Mouse (Mus musculus) frontal cortex, adult 2 months (tissue): ENCODE measurements around the gene Cpsf4l. TPM values are rescaled to one million over a fixed set of nuclear protein-coding genes. Genes with fewer than 3 reads are reported as not detected.

Experiments
- DNase-seq, 2 experiments: peaks; one replicate each; pipeline ENCODE4 v3.0.0; 2022; ENCODE audit warnings: low spot score in 1 of 2; ENCODE audit errors: extremely low spot score in 1 of 2
- polyA plus RNA-seq: library from polyadenylated mRNA; depleted of rRNA; stranded (reverse); fragments of >200 nt; gene quantifications from 2 replicates; pipeline ENCODE4 v1.2.3, GENCODE M21; 2012; rRNA removed

The Cpsf4l gene
- polyA plus RNA-seq, 1 experiment: 0.22 TPM

DNA sequence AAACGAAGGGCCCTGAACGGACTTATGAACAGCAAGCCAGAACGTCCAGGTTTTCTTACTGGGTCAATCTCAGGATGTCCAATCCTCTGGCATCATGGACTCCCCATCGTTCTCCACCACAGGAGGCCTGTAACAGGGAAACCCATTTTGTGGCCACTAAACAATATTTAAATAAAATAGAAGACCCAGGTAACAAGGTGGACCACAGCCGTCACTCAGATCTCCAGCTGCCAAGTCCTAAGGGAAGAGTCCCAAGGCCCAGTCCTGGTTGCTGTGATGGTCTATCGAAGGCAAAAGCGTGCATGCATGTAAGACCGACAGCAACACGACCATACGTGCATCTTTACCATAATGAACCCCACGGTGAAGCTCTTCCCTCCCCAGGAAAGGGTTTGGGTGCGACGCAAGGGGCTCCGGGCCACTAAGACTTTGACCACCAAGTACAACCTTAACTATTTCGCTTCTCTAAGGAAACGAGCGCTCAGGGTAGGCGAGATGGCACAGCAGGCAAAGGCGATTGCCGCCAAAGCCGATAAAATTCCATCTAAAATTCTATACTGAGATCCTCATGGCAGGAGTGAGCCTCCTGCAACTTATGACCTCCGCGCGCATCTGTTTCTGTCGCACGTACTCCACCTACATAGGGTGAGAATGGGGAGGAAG lies 61.0 kb downstream of the Cpsf4l start, which contains the start of gene Cog1:
Gene Cog1, plus strand, starts transcription at position 480 of the 663 bp plus-strand sequence.
- no peak for DNase-seq

Other genes with a start within 250 kb of the Cpsf4l start
- 15.3 and 18.3 TPM in 2 replicates for gene Sstr2, start 90.7 kb downstream of the Cpsf4l start, polyA plus RNA-seq
- 59.1 and 61.1 TPM in 2 replicates for gene Cog1, start 60.8 kb downstream of the Cpsf4l start, polyA plus RNA-seq
- gene Slc39a11, start 59.9 kb downstream of the Cpsf4l start, polyA plus RNA-seq: 11.2 and 12.3 TPM in 2 replicates
- gene Fam104a, start 25.9 kb downstream of the Cpsf4l start, polyA plus RNA-seq: 27.9 and 28.8 TPM in 2 replicates
- gene D11Wsu47e, start 25.6 kb downstream of the Cpsf4l start, polyA plus RNA-seq: 12.9 and 16.4 TPM in 2 replicates
- 27.6 and 27.9 TPM in 2 replicates for gene Cdc42ep4, start 41.9 kb upstream of the Cpsf4l start, polyA plus RNA-seq